ENCODE assay signal across 8 mouse cellular contexts in genomic region chr2:49450931-49451636, GRCm38 (mm10). TPM values are rescaled to one million over a fixed set of nuclear protein-coding genes. Genes with fewer than 3 reads are reported as not detected.
DNase-seq lines count a peak whose midpoint lies in the region; ATAC-seq and TF ChIP-seq lines count a peak whose summit lies in the region.

TSS of gene Epc2 (plus strand) at chr2:49451486.

- ATAC-seq in Patski = peak; percentile 66
- ATAC-seq in hindbrain, embryonic 13.5 days (ENCODE audit: low FRiP score) = peak; percentile 88

- peaks cover 25% of the 10 kb centered on the region for H3K4me1 ChIP-seq in hindbrain, embryonic 13.5 days (replicated peaks)

- H3K4me3 ChIP-seq in hindbrain, embryonic 13.5 days = peak within 1 kb of the TSS; percentile 80

- peak; percentile 27 for DNase-seq in Patski (ENCODE audit: low read depth, low spot score)
- peak; percentile 90 to 93 for DNase-seq in cerebellum, postnatal 14 days
- peak; percentile 61 to 71 for DNase-seq in frontal cortex, postnatal 14 days (ENCODE audit: low spot score in 2 of 2)
- DNase-seq in layer of hippocampus, postnatal 25 days (ENCODE audit: extremely low spot score in 1 of 2, low spot score in 1 of 2) = peak; percentile 75 to 80
- peak; percentile 86 for DNase-seq in lung, postnatal 14 days
- DNase-seq in ovary, postnatal 36 days (ENCODE audit: low spot score) = peak; percentile 87
- DNase-seq in thymus, postnatal 14 days = peak; percentile 90

- WGBS in hindbrain, embryonic 13.5 days = under 1% methylated on average over 65 of the region's 88 CpGs

- POLR2A ChIA-PET in Patski (lab: Charles Lee) = no interaction called here

- H3K27ac ChIP-seq in hindbrain, embryonic 13.5 days = peak within 1 kb of the TSS; percentile 100

- TF ChIP-seq CTCF in Patski (IDR thresholded peaks at IDR 0.05) = no peak

- H3K9me3 ChIP-seq in hindbrain, embryonic 13.5 days = no peaks in the 10 kb centered on the region

- CTCF ChIA-PET in Patski (lab: Charles Lee) = interaction anchor here (1.3 kb wide), 1 partner anchor 261 kb away, joined by 4 read pairs; no protein-coding TSS in a partner anchor

- H3K27me3 ChIP-seq in Patski = peaks cover 18% of the 10 kb centered on the region
- H3K27me3 ChIP-seq in hindbrain, embryonic 13.5 days = no peaks in the 10 kb centered on the region

- in situ Hi-C loops in Patski (cut with MboI; ENCODE audit: low pct_unique_long_range_greater_than_20kb) = loop anchor here (5.0 kb wide), 1 partner anchor 171 kb away; no protein-coding TSS in a partner anchor

- H3K9ac ChIP-seq in hindbrain, embryonic 13.5 days = peak within 1 kb of the TSS; percentile 88

- peak within 1 kb of the TSS; percentile 79 for H3K4me2 ChIP-seq in hindbrain, embryonic 13.5 days

- H3K36me3 ChIP-seq in hindbrain, embryonic 13.5 days = no peaks in the 10 kb centered on the region

RNA-seq across cellular contexts. Expression of gene Epc2, which starts in this region (rescaled TPM):
- polyA plus RNA-seq in Patski (2021) = 23.2 TPM
- polyA plus RNA-seq in hindbrain, embryonic 13.5 days (2015; fragmentation: Nextera tagmentation; extraction: Ambion mirVana) = 12.6 and 12.7 TPM in 2 replicates
- total RNA-seq in layer of hippocampus, postnatal 25 days (2021) = 10 to 100 TPM; 48.5 to 49.4 TPM

Comparison
In these comparisons a context has a peak if more than half of its experiments do, and no peak if none do; other contexts are left out.
1. Peak in every context shown above with its lines: DNase-seq, ATAC-seq, H3K4me3 ChIP-seq and H3K27ac ChIP-seq.
2. DNase-seq: peak in every context shown above with its lines; median percentile 92 in cerebellum, postnatal 14 days; 90 in thymus, postnatal 14 days; 87 in ovary, postnatal 36 days; 86 in lung, postnatal 14 days; 78 in layer of hippocampus, postnatal 25 days; 66 in frontal cortex, postnatal 14 days; 27 in Patski.